Mouse (Mus musculus) thymus, postnatal 0 days (tissue): ENCODE measurements around the gene Fam43b. TPM values are rescaled to one million over a fixed set of nuclear protein-coding genes. Genes with fewer than 3 reads are reported as not detected.

Experiments
- DNase-seq: peaks from one replicate; pipeline ENCODE4 v3.0.0-alpha.2; 2015; ENCODE audit warnings: low spot score
- polyA plus RNA-seq: library from polyadenylated mRNA; unstranded; fragments of >200 nt; fragmentation: Nextera tagmentation; extraction: Ambion mirVana; gene quantifications from 2 replicates; pipeline ENCODE4 v1.2.1, GENCODE M21; 2015

Fam43b gene
- polyA plus RNA-seq, 1 experiment from 2014 or later, result 0.26 TPM

DNA sequence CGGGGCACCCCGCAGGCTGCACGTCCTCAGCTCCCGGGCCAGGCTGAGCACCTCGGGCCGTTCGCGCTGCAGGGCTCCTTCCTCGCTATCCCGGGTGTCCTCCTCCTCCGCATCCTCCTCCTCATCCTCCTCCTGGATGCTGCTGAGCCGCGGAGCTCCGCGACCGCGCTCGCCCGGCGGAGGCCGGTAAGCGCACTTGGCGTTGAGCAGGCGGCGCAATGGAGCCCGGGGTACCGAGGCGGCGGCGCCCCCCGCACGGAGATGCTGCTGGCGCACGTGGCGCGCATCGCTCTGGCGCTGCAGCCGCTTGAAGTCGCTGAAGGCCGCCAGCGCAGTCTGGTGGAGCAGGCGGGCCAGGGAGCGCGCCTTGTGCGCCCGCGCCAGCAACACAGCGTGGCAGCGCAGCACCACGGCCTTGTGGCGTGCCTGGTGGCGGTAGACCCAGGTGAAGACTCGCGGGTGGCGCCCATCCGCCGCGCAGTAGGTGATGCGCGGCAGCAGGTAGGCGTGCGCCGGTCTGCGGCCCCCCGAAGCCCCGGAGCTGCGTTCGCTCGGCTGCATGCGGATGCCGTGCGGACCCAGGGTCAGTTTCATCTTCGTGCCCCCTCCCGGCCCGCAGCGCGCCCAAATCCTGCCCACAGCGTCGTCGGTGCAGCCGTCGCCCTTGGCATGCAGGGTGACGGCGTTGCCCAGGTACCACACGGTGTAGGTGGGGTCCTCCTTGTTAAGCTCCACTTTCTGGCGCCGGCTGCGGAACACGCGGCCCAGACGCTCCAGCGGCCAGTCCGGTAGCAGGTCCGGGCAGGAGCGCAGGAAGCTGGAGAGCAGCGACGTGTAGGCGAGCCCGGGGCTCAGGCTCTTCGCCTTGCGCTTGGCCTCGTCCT, 999 bp downstream of the Fam43b start:
- DNase-seq, result no peak

DNA sequence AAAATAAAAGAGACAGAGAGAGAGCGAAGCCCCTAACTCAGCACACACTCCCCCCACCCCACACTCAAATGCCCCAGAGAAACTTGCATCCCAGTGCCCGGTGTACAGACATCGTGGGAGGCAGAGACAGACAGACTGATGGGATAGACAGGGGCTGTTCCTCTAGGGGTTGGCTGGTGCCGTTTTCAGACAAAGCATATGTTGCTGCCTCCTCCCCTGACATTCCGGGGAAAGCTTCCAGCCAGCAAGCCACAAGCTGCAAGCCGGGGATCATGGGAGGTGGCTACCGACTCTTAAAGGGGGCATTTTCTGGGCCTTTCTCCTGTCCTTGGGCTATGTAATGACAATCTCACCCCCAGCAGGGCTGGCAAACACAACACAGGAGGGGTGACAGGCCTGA, 2.6 kb downstream of the Fam43b start:
- no peak for DNase-seq

DNA sequence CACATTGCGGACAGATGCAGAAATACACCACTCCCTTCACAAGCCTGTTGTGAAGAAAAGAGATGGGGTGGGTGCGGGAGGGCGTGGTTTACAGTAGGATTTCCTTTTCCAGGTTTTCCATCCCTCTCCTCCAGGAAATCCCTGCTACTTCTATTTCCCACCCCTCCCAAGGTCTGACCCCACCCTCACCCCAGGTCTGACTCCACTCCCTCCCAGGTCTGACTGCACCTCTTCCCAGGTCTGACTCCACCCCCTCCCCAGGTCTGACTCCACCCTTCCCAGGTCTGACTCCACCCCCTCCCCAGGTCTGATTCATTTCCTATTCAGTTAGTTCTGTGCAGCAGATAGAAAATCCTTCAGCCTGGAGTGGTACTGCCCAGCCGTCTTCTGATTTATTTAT, 12.5 kb downstream of the Fam43b start:
- no peak for DNase-seq

DNA sequence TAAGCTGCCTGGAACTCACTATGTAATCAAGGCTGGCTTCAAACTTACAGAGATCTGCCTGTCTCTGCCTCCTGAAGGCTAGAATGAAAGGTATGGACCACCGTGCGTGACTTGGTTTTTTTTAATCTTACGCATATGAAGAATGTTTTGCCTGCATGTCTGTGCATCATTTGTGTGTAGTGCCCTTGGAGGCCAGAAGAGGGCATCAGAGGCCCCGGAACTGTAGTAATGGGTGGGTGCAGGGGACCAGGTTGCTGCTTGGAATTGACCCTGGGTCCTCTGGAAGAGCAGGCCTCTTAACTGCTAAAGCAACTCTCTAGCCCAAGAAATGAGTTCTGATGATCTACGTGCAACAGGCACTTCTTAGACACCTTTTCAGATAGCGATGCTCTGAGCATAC, 13.9 kb downstream of the Fam43b start:
- DNase-seq, result no peak

DNA sequence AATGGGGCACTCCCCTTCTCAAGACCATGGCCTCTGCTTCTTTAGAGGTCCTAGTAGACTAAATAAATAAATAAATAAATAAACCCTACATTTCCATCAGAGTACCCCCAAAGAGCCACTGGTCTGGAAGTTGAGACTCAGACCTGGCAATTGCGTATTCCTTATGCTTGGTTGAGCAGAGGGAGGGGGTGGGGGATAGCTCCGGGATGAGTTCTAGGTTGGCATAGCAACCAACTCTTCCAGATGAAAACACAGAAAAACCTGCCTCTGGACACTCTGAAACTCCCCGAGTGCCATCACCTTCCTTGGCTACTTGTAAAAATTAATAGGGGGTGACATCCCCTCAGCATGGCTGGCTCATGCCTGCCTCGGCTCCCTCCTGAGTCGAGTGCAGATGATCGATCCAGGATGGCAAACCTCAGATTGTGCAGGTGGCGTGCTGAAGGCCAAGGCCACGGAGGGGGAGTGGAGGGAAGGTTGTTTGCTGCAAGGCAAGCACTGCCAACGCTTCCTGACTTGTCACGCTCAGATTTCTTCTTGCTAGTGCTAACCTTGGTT, 16.1 kb downstream of the Fam43b start:
- no peak for DNase-seq

DNA sequence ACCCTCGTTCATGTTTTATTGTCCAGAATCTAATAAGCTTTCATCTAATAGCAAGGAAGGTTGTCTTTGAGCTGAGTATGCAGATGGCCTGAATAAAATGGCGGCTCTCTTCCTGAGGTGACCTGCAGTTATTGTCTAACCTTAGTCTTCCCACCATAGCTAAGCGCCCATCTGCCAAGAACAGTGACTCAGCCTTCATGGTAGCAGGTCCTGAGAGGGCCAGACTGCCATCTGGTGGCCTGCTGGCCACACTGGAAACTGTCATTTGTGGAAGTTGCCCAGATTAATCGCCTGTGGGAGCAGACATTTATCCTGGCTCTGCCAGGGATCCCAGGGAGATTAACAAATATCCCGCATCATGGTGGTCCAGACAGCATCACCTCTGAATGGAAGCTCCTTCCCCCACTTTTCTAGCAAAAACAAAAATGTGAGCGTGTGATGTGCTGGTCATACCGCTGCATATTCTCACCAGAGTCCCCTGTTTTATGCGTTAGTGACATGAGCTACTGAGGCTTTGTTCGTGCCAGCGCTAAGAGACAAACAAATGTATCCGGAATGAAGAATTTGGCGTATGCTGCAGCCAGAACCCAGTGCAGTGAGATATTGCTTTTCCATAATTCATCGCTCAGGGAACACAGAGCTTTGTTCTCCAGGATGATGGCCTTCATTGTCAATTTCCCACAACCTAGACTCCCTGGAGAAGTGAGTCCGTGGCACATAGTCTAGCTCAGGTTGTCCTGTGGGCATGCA, 17.1 kb downstream of the Fam43b start:
- DNase-seq, result no peak

DNA sequence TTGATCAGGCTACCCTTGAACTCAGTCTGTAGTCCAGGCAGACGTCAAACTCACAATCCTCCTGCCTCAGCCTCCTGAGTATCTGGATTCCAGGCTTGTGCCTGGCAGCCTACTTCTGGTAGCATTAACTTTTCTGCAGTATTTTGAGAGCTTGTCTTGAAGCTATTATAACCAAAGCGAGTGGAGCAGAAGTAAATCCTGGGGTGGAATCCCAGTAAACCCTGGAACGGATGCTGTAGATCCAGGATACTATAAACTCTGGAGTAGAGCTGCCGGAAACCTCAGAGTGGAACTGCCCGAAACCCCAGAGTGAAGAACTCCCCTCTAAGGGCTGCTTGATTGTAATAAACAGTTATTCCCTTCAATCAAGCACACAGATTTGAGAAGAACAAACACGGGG, 18.8 kb downstream of the Fam43b start:
- DNase-seq, result no peak

DNA sequence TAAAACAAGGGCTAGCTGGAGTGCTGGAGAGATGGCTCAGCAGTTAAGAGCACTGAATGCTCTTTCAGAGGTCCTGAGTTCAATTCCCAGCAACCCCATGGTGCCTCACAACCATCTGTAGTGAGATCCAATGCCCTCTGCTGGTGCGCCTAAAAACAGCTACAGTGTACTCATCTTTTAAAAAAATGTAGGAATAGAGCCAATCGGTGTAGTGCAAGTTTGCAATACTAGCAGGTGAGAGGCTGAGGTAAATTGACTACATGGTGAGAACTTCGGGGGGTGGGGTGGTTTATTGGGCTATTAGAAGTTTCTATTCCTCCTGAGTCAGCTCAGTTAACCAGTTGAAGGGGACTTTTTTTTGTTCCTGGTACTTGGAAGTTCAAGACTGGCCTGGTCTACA, 21.2 kb downstream of the Fam43b start:
- no peak for DNase-seq

DNA sequence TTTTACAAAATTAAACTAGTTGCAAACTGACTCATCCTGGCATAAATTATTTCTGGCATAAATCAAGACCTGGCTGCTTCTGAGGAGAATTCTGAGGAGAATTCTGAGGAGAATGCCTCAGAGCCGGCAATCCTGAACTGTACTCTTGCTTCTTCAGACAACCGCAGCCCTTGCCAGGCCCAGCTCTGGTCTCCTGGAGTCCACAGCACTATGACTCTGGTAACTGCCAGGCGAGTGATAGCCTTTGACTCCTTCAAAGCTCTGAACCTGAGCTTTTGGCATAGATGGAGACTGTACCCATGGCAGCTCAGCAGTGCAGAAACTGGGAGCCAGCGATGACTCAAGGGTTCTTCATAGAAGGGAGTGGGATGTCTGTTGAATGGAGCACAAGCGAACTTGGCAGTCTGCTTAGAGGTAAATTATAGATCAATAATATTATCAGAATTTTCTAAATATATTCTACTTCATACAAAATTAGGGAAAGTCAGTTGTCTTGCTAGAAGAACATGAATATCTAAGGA, 25.3 kb downstream of the Fam43b start:
- no peak for DNase-seq

DNA sequence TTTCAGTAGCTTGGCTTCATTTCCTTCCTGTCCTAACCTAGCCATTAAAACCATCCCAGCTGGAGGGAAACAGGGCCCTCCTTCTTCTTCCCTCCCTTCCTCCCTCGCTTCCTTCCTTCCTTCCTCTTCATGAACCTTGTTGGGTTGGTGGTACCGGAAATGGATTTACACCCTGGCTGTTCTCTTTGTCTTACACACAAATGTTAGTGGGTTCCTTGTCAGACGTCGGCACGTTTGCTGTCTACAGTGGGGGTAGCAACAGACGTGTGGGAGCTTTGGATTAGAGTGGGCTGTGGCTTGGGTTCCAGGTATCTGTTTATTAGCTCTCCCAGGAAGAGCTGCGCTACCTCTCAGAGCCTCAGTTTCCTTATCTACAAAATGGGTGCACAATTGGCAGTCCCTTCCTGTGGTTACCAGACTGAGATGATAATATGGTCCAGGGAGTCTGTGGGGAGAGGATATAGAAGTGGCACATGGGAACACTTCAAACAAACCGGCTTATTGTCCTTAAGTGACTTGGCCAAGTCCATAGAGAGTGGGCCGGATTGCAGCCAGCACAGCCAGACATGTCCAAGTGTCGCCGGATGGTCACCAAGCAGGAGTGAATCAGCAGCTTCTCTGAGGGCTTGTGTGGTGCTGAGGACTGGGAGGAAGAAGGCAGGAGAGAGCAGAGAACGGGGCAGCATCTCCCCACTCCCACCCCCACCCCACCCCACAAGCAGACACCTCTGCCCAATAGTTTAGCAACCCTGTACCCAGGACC, 27.6 kb downstream of the Fam43b start:
- no peak for DNase-seq

DNA sequence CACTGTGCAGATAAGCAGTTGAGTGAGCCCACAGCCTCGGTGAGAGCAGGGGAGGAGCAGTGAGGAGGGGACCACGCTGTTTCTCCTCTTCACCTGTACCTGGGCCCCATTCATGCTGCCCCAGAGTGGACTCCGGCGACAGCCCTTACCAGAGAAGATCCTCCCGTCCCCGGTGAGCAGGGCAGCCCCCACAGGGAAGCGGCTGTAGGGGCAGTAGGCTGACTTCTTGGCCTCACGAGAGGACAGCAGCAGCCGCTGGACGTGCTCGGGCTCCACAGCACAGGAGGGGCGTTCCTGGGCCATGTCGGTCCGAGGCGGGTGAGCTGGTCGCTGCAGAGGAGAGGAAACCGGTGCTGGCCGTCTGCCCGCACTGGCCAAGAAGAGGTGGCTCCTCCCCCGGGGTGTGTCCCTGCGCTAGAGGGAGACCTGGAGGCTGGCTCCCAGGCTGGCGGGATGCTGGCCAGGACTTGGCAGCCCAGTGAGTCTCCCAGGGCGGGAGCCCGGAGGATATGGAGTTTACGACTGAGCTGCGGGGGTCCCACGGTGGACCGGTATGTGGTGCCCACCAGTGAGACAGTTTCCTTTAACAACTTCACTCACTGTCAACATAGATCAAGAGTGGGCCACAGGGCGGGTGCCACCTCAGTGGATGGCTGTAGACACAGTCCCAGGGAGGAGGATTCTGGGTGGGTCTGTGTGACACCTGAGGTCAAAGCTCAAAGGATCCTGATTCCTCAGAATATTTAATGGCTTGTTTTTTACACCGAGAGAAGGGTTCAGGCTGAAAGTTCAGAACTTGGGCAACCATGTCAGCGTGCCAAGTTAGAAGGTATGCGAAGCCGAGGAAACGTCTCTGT, 28.5 kb downstream of the Fam43b start, which contains the start of gene Cda:
Cda (minus strand) TSS at position 352 of the 857 bp plus-strand sequence.
- DNase-seq, result no peak

DNA sequence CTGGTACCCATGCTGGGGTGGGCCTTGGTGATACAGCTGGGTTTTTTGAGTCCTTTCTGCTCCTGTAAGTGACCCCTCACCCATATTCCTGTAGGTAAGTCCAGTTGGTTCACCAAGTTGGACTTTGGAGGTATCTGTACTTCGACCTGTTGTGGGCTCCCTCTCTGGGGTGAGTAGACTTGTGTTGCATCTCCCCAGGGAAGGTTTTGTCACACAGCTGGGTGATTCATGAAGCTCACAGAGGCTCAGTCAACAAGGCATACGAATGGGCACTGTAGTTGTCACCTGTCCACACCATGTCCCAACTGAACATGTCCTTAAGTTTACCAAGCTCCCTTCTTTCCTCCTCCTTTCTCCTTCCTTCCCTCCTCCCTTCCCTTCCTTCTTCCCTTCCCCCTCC, 29.8 kb downstream of the Fam43b start:
- no peak for DNase-seq

DNA sequence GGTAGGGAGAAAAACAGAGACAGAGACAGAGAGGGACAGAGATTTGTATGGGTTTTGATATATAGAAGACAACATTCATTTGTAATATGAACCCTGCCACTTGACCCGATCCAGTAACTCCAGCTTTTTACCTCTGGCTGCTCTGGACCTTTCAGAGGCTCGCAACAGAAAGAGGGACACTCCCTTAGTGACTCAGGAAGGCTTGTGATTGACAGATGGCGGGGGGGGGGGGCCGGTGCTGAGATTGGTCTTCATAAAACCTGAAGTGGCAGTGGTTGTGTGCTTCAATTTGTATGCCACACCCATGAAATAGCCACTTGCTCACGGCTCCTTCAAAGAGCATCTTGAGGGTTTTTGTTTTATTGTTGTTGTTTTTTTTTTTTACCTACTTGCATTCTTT, 32.8 kb downstream of the Fam43b start:
- no peak for DNase-seq

DNA sequence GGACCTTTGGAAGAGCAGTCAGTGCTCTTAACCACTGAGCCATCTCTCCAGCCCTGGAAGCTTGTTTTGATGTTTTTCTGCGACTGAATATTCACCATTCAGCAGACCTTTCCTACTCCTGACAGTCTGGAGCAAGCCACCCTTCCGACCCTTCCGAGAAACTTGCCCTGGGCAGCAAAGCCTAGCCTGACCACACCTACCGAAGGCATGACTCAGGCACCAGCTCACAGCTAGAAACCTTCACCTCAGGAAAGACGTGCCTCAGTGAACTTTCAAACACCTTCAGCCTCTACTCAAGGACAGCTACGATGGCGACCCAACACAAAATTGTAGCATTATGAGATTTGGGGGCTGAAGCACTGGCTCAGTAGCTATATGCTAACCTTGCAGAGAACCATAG, 33.4 kb downstream of the Fam43b start:
- no peak for DNase-seq

DNA sequence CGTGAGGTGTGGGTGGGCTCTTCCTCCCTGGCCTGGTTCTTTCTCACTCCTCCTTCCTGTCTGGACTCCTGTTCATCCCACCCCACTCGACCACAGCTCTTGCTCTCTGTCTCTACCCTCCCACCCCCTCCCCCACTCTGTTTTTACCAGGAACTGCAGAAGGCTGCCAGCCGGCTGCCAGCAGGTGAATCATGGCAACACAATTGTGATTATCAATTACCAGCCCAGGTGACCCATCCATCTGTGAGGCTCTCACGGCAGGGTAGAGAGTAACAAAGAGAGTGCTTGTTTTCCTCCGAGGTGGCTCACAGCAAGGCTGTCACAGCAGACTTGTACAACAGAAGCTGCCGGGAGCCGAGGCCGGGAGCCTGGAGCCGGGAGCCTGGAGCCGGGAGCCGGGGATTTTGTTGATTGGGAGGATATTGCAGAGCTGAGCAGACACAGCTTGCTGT, 34.9 kb downstream of the Fam43b start:
- DNase-seq, result no peak

DNA sequence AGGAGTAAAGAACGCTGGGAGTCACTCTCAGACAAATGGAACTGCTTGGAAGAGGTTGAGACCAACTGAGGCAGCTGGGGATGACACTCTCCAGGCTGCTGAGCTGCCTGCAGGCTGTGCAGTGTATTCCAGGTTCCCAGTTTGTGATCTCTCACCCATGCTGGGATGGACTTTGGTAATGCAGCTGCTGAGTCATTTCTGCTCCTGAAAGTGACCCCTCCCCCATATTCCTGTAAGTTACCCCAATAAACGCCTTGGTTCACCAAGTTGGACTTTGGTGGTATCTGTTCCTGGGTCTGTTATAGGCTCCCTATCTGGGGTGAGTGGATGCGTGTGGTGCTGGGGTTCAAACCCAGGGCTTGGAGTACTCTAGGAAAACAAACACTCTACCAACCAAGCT, 38.2 kb downstream of the Fam43b start:
- no peak for DNase-seq

DNA sequence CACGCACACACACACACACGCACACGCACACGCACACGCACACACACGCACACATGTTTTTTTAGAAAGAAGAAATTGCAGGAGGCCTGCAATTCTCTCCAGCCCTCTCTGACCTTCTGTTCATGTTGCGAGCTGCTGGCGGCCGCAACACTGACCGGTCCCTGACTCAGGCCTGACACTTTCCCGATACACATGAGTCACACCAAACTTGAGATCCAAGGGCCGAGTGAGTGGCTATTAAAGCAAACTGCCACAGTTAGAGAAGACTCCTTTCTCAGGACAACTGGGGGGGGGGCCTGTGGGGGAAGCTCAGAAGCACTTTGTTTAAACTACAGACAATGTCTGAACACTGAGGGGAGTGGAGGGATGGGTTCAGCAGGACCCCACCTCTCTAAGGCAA, 39.8 kb downstream of the Fam43b start:
- no peak for DNase-seq

DNA sequence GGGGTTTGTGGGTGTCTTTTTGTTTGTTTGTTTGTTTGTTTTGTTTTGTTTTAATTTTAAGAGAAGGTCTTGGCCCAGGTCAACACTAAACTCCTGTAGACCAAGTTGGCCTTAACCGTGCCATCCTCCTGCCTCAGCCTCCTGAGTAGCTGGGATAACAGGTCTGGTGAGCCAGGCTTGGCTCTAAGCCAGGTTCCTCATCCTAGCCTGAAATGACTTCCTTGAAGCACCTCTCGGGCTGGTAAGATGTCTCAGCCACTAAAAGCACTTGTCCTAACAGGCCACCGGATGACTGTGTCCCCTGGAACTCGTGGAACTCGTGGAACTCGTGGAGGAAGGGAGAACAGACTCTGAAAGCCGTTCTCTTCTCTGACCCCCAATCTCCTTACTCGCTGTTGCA, 40.2 kb downstream of the Fam43b start:
- DNase-seq, result no peak

DNA sequence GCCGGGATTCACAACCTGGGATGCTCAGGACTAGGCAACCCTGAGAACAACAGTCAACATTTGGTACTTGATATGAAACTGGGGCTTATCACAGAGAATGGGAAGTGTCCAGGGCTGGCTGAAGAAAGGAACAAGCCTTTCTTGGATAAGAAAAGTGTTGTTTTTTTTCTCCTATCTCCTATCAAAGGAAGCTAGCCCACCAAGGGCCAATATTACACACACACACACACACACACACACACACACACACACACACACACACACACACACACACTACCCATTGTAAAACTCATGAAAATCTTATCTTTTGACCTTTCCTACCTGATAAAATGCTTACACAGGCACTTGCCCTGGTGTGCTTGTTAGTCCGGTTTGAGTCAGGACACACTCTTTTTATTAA, 40.8 kb downstream of the Fam43b start:
- DNase-seq, result no peak

DNA sequence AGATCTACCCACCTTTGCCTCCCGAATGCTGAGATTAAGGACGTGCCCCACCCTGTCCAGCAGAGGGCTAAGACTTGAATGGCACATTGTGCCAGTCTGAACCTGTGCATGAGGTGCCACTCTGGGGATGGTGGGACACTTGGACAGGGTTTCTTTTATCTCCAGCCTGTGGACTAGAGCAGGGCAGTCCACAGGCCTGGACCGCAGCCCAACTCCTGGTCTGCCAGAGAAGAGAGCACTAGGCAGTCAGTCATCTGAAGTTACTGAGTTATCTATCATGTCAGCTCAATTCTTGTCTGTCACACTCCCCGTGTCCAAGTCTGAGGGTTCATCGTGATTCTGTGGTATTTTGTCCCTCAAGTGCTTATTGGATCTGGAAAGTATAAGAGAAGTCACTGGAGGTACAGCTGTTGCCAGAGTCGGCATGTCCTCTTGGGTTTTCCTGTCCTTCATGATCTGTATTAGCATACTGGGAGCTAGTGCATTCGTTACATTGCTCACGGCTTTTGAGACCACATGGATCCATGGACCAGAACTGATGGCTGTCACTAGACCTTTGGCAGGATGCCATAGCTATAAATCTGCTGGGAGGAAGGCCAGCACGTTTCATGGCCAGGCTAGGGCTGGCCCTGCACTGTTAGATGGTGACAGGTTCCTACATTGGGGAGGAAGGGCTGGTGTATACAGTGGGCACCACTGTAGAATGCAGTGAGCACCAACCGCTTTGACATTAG, 42.7 kb downstream of the Fam43b start:
- DNase-seq, result no peak
